Mouse (Mus musculus) T-helper 17 cell (primary cell): ENCODE results near the gene Hyal2.
"Not testable (repeated sequence)": the region's sequence is repeated elsewhere in the genome, so short reads cannot be mapped to it uniquely, and the experiment has no call there.

Experiments
- in situ Hi-C, 2 experiments: fragments of 300-600 bp; cut with MboI, MseI; formaldehyde crosslinking; loops; 1 replicate in 1 of 2; 2 replicates in 1 of 2; pipeline ENCODE4 v1.15.1; 2025; ENCODE audit warnings: high pct_unique_total_duplicates in 2 of 2

Gene Hyal2

GRCm38 (mm10) chr9:107563029-107563581 lies 4.6 kb upstream of the Hyal2 start, which contains the start of gene Tusc2:
Tusc2 (plus strand) TSS chr9:107563255.
- in situ Hi-C loops, result no loop called here

DNA sequence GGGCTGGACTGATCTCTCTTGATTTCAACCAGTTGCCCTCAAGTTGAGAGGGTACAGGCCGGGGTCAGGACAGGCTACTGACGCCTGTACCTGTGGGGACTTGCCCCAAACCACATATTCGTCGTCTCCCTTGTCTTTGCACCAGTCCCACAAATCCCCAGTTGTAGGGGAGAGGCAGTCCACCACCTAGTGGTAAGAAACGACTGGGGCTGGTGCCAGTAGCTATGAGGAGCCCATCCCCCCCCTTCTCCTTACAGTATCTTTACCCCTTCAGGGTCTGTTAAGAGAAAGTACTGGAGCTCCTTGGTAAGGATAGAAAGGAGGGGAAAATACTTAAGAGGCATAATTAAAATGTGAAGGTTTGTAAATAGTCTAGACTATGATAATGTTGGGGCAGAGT lies 2.2 kb upstream of the Hyal2 start:
- in situ Hi-C loops, result not testable (repeated sequence)

- in situ Hi-C loops, result no loop called here
Observed at GRCm38 (mm10) chr9:107566041-107566709, 1.6 kb upstream of the Hyal2 start.

DNA sequence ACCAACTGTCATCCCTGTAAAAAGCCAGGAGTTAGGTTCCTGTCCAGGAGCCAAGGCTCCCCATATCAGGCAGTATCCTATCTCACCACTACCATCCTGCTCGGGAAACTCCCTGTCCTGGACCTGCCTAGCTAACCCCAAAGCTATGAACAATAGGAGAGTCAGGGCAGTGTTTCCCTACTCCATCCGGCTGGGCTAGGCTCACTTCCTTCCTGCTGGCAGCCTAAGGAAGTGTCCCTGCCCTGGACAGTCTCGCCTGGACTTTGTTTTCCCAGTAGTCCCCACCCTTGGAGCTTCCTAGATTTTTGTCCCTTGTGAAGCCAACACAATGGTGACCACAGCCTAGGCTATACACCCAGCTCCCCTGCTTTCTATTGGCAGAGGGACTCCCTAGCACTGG lies 890 bp upstream of the Hyal2 start:
- in situ Hi-C loops, result no loop called here

DNA sequence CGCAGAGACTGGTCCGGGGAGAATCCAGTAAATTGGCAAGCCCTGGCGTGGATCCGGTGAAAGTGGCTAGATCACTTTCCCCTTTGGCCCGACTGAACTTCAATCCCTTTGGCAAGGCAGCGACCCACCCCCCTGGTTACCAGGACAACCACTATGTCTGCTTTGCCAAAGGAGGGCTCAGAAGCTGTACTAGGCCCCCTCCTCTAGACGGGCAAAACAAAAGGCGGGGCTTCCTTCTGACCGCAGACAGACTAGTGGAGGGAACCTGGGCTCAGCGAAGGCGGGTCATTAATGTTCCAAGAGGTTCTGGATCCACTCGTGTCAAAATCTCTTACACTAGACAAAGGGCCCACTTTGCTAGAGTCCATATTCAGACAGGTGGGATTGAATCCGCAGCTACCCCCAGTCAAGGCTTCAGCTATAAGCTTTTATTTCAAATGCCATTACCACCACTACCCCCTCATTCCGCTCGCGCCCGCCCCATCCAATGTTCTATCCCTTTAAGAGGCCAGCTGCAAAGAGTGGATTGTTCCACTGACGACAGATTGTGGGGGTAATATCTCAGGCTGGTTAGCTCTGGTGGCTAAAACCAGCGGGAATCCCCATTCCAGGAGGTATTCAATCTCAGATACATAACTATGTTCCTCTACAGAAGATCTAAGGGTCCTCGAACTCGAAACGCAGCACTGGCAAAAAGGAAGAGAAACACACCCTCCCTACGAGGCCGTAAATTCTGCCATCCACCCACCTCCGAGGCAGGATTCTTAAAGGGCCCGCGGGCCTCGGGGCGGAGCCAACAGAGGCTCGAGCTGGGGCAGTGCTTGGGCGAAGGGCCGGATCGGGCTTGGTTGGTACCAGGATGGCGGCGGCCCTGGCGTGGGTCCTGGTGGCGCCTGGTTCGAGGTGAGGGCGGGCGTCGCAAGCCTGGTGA lies 851 bp downstream of the Hyal2 start:
- in situ Hi-C loops, result no loop called here

DNA sequence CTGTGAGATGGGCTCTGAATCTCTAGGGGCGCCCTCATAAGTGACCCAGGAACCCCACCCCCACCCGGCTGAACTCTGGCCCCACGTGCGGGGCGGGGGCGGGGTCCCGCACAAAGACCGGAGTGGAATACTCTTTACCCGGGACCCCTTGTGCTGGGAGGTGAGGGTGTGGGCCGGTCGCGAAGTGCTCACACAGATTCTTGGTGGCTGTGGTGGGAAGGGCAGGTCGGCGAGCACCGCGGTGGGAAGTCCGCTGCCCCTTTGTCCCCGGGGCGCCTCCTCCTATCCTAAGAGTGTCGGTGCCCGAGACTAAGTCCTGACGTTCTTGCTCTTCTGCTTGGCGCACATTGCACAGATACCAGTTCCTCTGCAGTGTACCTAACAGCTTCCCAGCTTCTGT lies 1.5 kb downstream of the Hyal2 start:
- in situ Hi-C loops, result no loop called here

DNA sequence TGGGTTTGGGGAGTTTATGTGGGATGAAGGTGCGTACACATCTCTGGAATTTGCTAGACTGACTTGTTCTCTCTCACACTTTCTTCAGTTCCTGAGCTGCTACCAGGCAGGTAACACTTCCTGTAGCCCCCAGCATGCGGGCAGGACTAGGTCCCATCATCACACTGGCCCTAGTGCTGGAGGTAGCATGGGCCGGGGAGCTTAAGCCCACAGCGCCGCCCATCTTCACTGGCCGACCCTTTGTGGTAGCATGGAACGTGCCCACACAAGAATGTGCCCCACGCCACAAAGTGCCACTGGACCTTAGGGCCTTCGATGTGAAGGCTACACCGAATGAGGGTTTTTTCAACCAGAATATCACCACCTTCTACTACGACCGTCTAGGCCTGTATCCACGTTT lies 2.3 kb downstream of the Hyal2 start:
- in situ Hi-C loops, result no loop called here

DNA sequence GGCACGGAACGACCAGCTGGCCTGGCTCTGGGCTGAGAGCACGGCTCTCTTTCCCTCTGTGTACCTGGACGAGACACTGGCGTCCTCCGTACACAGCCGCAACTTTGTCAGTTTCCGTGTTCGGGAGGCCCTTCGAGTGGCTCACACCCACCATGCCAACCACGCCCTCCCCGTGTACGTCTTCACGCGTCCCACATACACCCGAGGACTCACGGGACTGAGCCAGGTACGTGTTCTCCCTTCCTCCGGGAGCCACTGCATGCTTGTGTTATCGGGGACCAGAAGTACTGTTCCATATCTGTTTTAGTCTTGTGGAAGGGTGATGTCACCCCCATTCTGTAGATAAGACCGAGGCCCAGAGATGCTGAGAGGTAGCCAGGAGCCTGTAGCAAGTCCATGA lies 3.1 kb downstream of the Hyal2 start:
- in situ Hi-C loops, result no loop called here

DNA sequence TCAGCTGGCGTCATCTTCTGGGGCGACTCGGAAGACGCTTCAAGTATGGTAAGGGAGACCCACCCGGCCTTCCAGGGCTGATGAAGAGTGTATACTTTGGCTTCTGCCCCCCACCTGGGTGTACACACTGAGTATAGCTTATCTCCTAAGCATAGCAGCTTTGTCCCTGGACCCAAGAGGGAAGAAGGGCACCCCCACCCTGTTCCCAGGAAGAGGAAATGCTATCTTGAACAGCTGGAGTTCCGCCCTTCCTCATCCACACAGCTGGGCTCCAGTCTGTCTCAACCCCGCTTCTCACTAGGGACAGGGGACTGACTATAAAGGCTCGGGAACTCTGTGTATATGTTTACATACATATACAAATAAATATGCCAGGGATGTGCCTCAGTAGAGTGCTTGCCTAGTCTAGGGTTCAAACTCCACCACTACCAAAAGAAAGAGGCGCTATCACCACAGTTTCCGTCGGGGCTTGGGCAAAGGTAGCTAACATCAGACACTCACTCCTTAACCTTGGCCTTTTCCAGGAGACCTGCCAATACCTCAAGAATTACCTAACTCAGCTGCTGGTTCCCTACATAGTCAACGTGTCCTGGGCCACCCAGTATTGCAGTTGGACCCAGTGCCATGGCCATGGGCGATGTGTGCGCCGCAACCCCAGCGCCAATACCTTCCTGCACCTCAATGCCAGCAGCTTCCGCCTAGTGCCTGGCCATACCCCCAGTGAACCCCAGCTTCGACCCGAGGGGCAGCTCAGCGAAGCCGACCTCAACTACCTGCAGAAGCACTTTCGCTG lies 4.0 kb downstream of the Hyal2 start:
- in situ Hi-C loops, result no loop called here

DNA sequence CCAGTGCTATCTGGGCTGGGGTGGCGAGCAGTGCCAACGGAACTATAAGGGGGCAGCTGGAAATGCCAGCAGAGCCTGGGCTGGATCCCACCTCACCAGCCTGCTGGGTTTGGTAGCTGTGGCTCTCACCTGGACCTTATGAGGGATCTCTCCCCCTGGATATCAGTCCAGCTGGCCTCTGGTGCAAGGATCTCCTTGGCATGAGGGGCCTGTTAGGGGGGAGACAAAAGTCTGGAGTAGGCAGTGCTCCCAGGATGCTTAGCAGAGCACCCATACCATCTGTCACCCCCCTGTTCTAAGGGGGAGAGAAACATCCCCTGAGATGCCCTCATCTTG lies 4.5 kb downstream of the Hyal2 start:
- in situ Hi-C loops, result no loop called here

- in situ Hi-C loops, result not testable (repeated sequence)
Observed at GRCm38 (mm10) chr9:107573774-107574173, 6.0 kb downstream of the Hyal2 start.

- in situ Hi-C loops, result no loop called here
Observed at GRCm38 (mm10) chr9:107575579-107576356, 8.0 kb downstream of the Hyal2 start.

DNA sequence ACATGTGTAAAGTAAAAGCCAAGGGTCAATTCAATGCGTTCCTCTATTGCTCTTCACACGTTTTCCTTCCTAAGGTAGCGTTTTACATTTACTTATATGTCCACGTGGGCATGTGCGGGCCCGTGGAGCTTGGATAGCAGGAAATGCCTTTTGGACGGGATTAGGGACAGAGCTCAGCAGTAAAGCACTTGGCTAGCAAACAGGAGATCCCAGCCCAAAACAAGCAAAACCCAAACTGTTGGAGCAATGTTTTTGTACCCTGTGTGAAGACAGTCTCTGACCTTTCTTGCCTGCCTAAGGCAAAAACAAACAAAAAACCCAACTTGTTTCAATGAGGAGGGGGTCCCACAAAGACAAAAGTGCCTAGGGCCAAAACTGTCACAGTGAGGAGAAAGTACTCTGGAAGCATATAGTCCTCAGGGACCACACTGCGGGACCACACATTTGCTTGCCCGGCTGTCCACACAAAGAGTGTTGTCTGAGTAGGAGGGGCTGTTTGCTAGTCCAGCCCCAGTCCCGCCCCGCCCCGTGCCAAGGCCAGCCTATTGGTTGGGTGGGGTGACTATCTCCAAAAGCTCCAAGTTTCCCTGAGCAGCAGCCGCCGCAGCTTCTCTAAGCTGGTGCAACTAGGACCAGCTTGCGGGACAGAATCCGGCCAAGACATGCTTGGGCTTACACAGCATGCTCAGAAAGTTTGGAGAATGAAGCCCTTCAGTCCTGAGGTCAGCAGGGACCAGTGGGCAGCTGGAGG lies 8.8 kb downstream of the Hyal2 start, which contains the start of gene Hyal1:
Hyal1 (plus strand) TSS at position 571 of the 751 bp plus-strand sequence.
- in situ Hi-C loops, result no loop called here

DNA sequence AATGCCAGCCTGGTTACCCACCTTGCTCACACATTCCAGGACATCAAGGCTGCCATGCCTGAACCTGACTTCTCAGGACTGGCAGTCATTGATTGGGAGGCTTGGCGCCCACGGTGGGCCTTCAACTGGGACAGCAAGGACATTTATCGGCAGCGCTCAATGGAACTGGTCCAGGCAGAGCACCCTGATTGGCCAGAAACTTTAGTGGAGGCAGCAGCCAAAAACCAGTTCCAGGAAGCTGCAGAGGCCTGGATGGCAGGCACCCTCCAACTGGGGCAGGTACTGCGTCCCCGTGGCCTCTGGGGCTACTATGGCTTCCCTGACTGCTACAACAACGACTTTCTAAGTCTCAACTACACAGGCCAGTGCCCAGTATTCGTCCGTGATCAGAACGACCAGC lies 10.1 kb downstream of the Hyal2 start:
- in situ Hi-C loops, result no loop called here

GRCm38 (mm10) chr9:107578587-107578986 lies 10.8 kb downstream of the Hyal2 start, which contains the start of gene Naa80:
Naa80 (plus strand) TSS chr9:107578887.
- in situ Hi-C loops, result no loop called here

GRCm38 (mm10) chr9:107579023-107579900 lies 11.5 kb downstream of the Hyal2 start:
- in situ Hi-C loops, result no loop called here

DNA sequence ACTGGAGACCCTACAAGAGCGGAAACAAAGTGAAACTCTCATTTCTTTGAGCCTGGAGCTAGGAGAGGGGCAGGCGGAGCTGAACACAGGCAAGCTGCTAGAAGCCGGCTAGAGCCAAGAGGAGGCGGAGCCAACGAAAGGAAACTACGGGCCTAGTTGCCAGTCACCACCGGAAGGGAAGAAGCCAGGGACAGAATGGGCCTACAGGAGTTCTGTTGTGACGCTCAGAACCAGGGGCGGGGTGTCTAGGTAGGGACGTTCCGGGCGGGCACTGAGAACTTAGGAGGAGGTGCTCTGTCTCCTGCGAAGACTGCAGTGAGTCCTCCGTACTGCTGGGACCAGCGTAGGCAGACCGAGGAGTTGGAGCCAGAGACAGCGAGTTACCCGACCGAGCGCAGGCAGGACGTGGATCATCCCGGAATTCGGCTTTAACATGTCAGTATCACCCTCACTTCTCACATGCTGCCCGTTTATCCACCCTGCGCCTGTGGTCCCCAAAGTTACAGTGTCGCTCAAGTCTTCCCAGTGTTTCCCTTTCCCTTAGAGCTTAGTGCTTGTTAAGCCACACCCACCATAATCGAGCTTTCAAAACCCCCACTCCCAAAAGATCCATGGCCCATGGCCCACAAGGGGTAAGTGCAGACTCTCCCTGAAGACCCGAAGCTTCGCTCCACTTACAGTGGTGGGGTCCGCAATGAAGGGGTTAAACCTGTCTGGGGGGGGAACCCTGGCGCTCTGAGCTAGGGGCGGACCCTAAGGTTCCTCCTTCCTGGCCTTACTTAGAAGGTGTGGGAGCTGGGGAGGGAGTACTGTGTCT lies 13.0 kb downstream of the Hyal2 start, which contains the start of gene Hyal3:
Hyal3 (plus strand) TSS at position 318 of the 817 bp plus-strand sequence.
- in situ Hi-C loops, result no loop called here

- in situ Hi-C loops, result no loop called here
Observed at GRCm38 (mm10) chr9:107581584-107581983, 13.8 kb downstream of the Hyal2 start.
